Mouse (Mus musculus) megakaryocyte-erythroid progenitor cell, adult 5-6 weeks (primary cell): ENCODE measurements around the gene Slc43a2. TPM values are rescaled to one million over a fixed set of nuclear protein-coding genes. Genes with fewer than 3 reads are reported as not detected.
A peak's percentile ranks its signal among the peaks of the same experiment; 100 is the strongest.

Source experiments
- ATAC-seq: replicated peaks from 2 replicates; pipeline ENCODE4 v1.8.0; 2016; ENCODE audit warnings: mild to moderate bottlenecking, inconsistent platforms; ENCODE audit not compliant: severe bottlenecking, poor library complexity, low FRiP score, low TSS enrichment
- total RNA-seq, 2 experiments: library from RNA; stranded (forward) in 1 of 2; stranded (reverse) in 1 of 2; fragments of 200-1000, 215-1000 nt in 1 of 2; fragments of >200 nt in 1 of 2; fragmentation: Nextera tagmentation in 1 of 2; gene quantifications; 2 replicates each; pipeline ENCODE4 v1.2.3; 2014 to 2017

Slc43a2 gene
- total RNA-seq, 2 experiments from 2014 or later = 2.2 to 2.9 TPM

- ATAC-seq = no peak
Observed at GRCm38 (mm10) chr11:75567346-75568114, 36.0 kb downstream of the Slc43a2 start.

DNA sequence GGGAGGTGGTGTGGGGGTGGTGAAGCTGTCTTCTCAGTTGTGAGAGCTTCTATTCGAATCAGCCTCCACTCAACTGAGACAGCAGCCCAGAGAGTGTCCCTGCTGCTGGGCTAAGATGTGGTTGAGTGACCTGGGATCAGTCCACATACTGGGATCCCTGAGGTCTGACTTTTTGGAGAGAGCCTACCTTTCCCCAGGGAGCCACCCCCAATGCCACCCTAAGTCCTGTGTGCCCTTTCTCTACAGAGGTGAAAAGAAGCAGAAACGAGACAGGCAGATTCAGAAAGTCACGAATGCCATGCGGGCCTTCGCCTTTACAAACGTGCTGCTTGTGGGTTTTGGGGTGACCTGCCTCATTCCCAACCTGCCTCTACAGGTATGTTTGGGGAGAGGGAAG is 36.6 kb downstream of the Slc43a2 start:
- ATAC-seq = no peak

DNA sequence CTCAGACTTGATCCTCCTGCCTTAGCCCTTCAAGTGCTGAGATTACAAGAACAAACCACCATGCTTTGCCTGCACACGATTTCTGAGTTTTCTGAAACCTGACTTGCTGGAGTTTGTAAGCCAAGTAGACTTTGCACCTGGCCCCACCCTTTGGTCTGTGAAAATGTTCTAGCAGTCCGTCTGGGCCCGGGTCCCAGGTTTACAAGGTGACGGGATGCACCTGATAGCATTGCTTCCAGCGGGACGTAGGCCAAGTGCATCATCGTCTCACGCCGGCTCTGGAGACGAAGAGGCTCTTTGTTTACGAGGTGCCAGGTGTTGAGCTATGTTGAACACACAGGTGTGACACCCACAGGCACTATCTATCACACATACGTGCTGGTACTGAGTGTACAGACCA is 37.5 kb downstream of the Slc43a2 start:
- no peak for ATAC-seq

GRCm38 (mm10) chr11:75570375-75571125 is 39.1 kb downstream of the Slc43a2 start:
- ATAC-seq = no peak

DNA sequence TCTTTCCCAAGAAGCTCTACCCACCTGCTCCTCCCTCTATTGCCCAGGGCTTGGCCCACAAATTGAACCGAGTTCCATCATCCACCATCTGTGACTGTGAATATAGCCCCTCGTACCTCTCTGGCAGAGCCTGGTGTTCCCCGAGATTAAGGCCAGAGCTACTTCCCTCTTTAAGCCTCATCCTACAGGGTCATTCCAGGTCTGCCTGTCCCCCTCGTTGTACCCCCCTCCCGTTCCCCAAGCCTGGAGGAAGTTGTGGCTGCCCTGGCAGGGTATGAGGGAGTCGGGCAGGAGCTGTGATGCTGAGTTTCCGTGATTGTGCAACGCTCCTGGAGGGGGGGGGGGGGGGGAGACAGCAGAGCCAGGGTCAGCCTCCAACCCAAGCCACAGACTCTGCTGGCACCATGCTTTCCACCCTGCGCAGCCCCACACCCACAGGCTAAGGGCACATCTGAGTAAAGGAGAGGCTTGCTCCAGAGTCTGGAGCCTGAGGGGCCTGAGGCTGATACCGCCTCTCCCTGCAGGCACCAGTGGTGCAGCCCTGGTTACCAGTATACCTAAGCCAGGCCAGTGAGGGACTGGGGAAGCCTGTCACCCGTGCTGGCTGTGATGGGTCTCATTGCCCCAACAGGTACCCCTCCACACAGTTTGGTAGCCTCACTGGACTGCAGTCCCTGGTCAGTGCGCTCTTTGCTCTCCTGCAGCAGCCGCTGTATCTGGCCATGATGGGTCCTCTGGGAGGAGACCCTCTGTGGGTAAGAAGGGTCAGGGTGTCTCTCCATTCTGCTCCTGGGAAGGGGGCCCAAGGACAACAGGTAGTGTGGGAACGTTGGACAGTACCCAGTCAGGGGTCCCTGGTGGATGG is 39.9 kb downstream of the Slc43a2 start:
- no peak for ATAC-seq

GRCm38 (mm10) chr11:75572301-75572791 is 40.9 kb downstream of the Slc43a2 start:
- no peak for ATAC-seq

DNA sequence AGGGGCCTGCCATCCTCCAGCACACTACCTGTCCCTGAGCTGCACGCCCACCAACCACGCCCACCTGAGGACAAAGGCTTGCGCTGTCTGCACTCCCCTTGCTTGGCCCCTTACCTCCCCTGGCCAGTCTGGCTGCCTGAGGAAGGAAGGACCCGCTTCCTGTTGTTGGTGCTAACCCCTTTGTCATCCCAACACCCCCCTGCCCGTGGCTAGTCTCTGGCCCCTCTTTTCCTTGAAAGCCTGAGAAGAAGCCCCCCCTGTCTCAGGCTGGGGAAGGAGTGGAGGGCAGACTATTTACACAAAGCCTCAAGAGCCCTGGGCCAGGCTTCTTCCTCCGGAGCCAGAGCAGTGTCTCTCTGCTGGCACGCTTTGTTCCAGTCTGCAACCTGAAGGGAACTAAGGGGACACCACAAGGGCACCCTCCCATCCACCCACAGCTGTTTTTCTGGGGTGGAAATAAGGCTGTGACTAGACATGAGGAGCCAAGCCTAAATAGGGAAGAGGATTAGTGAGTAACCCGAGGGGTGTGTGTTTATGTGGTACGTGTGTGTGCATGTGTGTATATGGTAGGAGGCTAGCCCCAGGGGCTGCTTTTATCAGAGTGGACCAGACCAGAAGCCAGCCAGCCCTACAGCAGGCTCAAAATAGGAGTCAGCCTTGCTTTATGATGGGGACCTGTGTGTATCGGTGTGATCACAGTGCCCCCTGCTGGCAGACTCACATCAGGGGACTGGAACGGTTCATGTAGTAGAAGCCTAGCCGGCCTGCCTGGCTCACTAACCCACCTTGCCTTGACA is 41.6 kb downstream of the Slc43a2 start:
- peak; percentile 88 for ATAC-seq

GRCm38 (mm10) chr11:75574378-75575123 is 43.1 kb downstream of the Slc43a2 start:
- no peak for ATAC-seq

GRCm38 (mm10) chr11:75575560-75576123 is 44.1 kb downstream of the Slc43a2 start:
- no peak for ATAC-seq

DNA sequence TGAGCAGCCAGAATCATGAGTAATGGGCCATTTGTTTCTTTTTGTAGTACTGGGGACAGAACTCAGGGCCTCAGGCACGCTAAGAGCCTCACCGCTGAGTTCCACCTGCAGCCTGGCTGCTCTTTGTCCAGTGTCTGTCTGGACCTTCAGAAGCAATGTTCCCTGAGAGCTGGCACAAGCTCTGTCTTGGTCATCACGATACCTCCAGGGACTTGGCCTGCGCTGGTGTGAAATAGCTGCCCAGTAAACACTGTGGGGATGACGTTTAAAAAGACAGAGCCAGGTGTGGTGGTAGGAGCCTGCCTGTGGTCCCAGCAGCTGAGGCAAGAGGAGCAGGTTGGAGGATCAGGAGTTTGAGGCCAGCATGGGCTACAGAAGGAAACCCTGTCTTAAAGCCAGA is 47.1 kb downstream of the Slc43a2 start:
- ATAC-seq = no peak

GRCm38 (mm10) chr11:75581495-75582149 is 50.1 kb downstream of the Slc43a2 start:
- no peak for ATAC-seq

DNA sequence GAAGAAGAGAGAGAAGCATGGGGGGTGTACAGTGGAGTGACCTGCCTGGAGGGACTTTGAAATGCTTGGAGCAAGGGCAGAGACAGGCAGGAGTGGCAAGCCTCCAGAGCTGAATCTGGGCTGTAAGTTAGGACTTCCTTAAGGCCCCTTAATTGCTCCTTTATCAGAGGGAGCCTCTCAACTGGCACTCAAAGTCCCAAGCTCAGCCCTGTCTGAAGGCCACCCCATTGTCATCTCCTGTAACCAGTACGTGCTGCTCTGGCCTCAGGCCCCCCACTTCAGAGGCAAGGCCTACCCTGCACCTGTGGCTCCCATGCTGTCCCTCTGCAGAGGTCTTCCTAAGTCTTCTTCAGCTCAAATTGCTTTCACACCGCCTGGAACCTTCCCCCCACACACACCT is 52.0 kb downstream of the Slc43a2 start:
- ATAC-seq = no peak

DNA sequence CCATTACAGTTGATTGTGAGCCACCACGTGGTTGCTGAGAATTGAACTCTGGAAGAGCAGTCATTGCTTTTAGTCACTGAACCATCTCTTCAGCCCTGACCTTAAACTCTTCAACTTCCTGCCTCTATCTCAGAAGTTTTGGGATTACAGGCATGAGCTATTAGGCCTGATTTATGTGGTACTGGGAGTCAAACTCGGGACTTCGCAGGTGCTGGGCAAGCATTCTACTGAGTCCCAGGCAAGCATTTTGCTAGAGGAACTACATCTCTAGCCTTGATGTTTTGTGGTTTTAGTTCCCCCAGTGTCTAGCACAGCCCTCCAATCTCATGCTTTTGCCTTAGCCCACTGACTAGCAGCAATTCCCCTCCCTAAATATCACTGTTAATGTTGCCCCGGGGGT is 53.6 kb downstream of the Slc43a2 start:
- ATAC-seq = no peak

DNA sequence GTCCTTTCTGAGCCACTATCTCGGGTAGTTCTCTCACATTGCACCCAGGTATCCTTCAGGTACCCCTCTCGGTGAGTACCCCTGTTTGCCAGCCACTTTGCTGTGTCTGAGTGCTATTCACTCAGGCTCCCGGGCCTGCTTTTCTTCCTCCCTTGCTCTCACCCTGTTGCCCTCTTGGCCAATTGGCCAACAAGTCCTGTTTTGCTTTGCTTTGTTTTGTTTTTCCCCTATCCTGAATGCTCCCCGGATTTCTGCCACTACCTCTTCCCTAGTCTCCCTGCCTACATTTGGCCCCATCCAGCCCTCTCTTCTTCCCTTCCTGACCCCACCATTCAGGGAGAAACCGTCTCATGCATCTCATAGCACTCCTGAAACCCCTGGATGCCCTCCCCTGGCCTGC is 54.5 kb downstream of the Slc43a2 start:
- ATAC-seq = no peak

- no peak for ATAC-seq
Observed at GRCm38 (mm10) chr11:75586963-75587362, 55.5 kb downstream of the Slc43a2 start.

DNA sequence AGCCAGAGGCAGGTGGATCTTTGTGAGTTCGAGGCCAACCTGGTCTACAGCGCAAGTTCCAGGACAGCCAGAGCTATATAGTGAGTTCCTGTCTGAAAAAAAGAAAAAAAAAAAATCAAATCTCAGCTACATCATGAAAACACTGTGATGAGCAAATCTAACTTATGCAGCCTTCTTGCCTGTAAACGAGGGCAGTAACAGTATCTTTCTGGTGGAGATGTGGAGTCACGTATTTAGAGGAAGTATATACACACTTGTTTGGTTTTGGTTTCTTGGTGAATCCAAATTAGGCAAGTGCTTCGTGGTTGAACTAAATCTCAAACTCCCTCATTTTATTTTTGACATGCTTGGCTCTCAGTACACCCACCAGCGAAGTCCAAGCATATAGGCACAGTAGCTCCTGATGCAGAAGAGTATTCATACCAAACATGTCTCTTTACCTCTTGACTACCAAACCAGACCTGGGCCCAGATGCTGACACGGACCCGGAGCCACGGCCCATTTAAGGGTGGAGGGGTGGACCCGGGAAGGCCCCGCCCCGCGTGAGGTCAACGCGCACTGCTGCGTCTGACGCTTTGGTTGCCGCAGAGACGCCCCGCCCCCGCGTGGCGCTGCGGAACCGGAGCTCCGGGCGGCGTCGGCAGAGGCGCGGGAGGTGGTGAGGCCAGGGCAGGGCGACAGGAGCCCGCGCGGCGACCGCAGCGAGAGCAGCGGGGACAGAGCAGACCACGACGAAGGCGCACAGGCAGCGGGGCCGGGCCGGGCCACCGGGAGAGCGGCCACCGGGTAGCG is 56.2 kb downstream of the Slc43a2 start, which contains the start of gene Pitpna:
Gene Pitpna (plus strand): TSS at position 605 of the 792 bp plus-strand sequence.
- peak; percentile 95 for ATAC-seq
